ENCODE assay signal across 9 mouse cellular contexts in genomic region chr11:16751457-16751982, GRCm38 (mm10). TPM values are rescaled to one million over a fixed set of nuclear protein-coding genes. Genes with fewer than 3 reads are reported as not detected.
DNase-seq lines count a peak whose midpoint lies in the region; ATAC-seq and TF ChIP-seq lines count a peak whose summit lies in the region.
"Had no signal": no experiment of that assay in that cellular context is flagged by ENCODE, and none has a peak within 500 bp of the region (broad histone marks: within the 10 kb centered on the region; RNA-seq: fewer than 3 reads in every experiment).

No protein-coding gene starts in this region.

- H3K9me3 ChIP-seq in heart, embryonic 12.5 days (replicated peaks): no peaks in the 10 kb centered on the region
- no peaks in the 10 kb centered on the region for H3K9me3 ChIP-seq in embryonic facial prominence, embryonic 10.5 days
- no peaks in the 10 kb centered on the region for H3K9me3 ChIP-seq in intestine, postnatal 0 days (ENCODE audit: control insufficient read depth)

- peak overlapping the region; percentile 87 for H3K4me2 ChIP-seq in heart, embryonic 12.5 days
- H3K4me2 ChIP-seq in intestine, postnatal 0 days (replicated peaks; ENCODE audit: low read depth): peak overlapping the region; percentile 98

- TF ChIP-seq CTCF in intestine, postnatal 0 days (IDR thresholded peaks at IDR 0.05; ENCODE audit: low read depth): no peak

- no peak for DNase-seq in heart, adult 18-20 months
- no peak for DNase-seq in embryonic facial prominence, embryonic 10.5 days (ENCODE audit: low spot score)
- DNase-seq in lung, postnatal 4 days: peak; percentile 78 to 81
- no peak for DNase-seq in right cerebral cortex, adult 2 months (ENCODE audit: low spot score in 2 of 2)
- DNase-seq in gastrocnemius, postnatal 36 days: no peak
- DNase-seq in right cerebral cortex, postnatal 4 days: no peak

- peaks cover 45% of the 10 kb centered on the region for H3K27me3 ChIP-seq in heart, embryonic 12.5 days (replicated peaks)
- peaks cover 56% of the 10 kb centered on the region for H3K27me3 ChIP-seq in embryonic facial prominence, embryonic 10.5 days (replicated peaks; ENCODE audit: low read depth, poor library complexity, severe bottlenecking)
- no peaks in the 10 kb centered on the region for H3K27me3 ChIP-seq in intestine, postnatal 0 days (replicated peaks; ENCODE audit: control insufficient read depth, insufficient read depth, low read length)

- peak overlapping the region; percentile 67 for H3K4me3 ChIP-seq in heart, embryonic 12.5 days
- peak overlapping the region; percentile 63 for H3K4me3 ChIP-seq in embryonic facial prominence, embryonic 10.5 days
- peak overlapping the region; percentile 91 for H3K4me3 ChIP-seq in intestine, postnatal 0 days (ENCODE audit: low read depth, low read length)

- H3K27ac ChIP-seq in heart, embryonic 12.5 days (ENCODE audit: poor library complexity, severe bottlenecking): no peak overlapping the region
- H3K27ac ChIP-seq in embryonic facial prominence, embryonic 10.5 days (replicated peaks): peak overlapping the region; percentile 45; the same call in 1 of the 2 replicates
- no peak overlapping the region; the same call in 1 of the 2 replicates for H3K27ac ChIP-seq in intestine, postnatal 0 days (ENCODE audit: low read depth, low read length)

- intact Hi-C loops in gastrocnemius, postnatal 36 days (cut with DNase I): loop anchor here (5.0 to 10.0 kb wide), 3 partner anchors 113 to 224 kb away; no protein-coding TSS in a partner anchor

- 0 out of 2 replicates have a peak overlapping the region, but pooled peaks have one; percentile 64 for H3K9ac ChIP-seq in heart, embryonic 12.5 days
- peak overlapping the region; percentile 58 for H3K9ac ChIP-seq in intestine, postnatal 0 days (ENCODE audit: low read depth, low read length)

- peak; percentile 10; the same call in 1 of the 2 replicates for ATAC-seq in heart, embryonic 12.5 days (ENCODE audit: insufficient number of reproducible peaks, low FRiP score)
- no peak for ATAC-seq in intestine, postnatal 0 days

- H3K4me1 ChIP-seq in heart, embryonic 12.5 days (replicated peaks): no peaks in the 10 kb centered on the region; the same call in 1 of the 2 replicates
- H3K4me1 ChIP-seq in embryonic facial prominence, embryonic 10.5 days: peaks cover 20% of the 10 kb centered on the region
- no peaks in the 10 kb centered on the region for H3K4me1 ChIP-seq in intestine, postnatal 0 days (replicated peaks; ENCODE audit: control insufficient read depth, insufficient read depth, low read length)

- WGBS in heart, embryonic 12.5 days: 34% methylated on average over 7 of the region's 7 CpGs
- 30% methylated on average over 7 of the region's 7 CpGs for WGBS in embryonic facial prominence, embryonic 10.5 days
- WGBS in intestine, postnatal 0 days: 38% methylated on average over 7 of the region's 7 CpGs

- no peaks in the 10 kb centered on the region for H3K36me3 ChIP-seq in heart, embryonic 12.5 days
- no peaks in the 10 kb centered on the region for H3K36me3 ChIP-seq in embryonic facial prominence, embryonic 10.5 days (replicated peaks)
- H3K36me3 ChIP-seq in intestine, postnatal 0 days (ENCODE audit: control insufficient read depth, insufficient read depth): no peaks in the 10 kb centered on the region

RNA-seq across cellular contexts. Expression of gene Egfr, which starts 0.5 kb away (rescaled TPM):
- 2.4 and 2.6 TPM in 2 replicates for polyA plus RNA-seq in heart, embryonic 12.5 days (2016; fragmentation: Nextera tagmentation; extraction: Ambion mirVana)
- 1 to 10 TPM; 7.8 to 8.2 TPM for total RNA-seq in heart, adult 18-20 months (2021)
- 2.3 and 4.4 TPM in 2 replicates for polyA plus RNA-seq in embryonic facial prominence, embryonic 10.5 days (2016; fragmentation: Nextera tagmentation; extraction: Ambion mirVana)
- polyA plus RNA-seq in intestine, postnatal 0 days (2015; fragmentation: Nextera tagmentation; extraction: Ambion mirVana): 5.0 and 7.0 TPM in 2 replicates
- total RNA-seq in gastrocnemius, postnatal 36 days (2021): 10 to 100 TPM; 11.6 to 13.4 TPM
- total RNA-seq: megakaryocyte-erythroid progenitor cell, adult 5-6 weeks had no signal

Comparison
In these comparisons a context has a peak if more than half of its experiments do, and no peak if none do; other contexts are left out.
1. DNase-seq: peak in lung, postnatal 4 days (2 of 2); none in heart, adult 18-20 months (0 of 2), embryonic facial prominence, embryonic 10.5 days (single experiment), right cerebral cortex, adult 2 months (0 of 2), gastrocnemius, postnatal 36 days (0 of 2) and right cerebral cortex, postnatal 4 days (single experiment).
2. Peak in every context shown above with its lines, with median percentiles within 50 percentile points of each other: H3K4me3 ChIP-seq.